Mouse (Mus musculus): Measurements from ENCODE around the gene Llcfc1.

Llcfc1 gene

GRCm38 (mm10) chr6:41704123-41704522 lies 19.9 kb downstream of the Llcfc1 start, which contains the start of gene Kel:
Kel (minus strand) TSS chr6:41704339.
- no peak for DNase-seq (ENCODE audit: low read depth, low spot score)

DNA sequence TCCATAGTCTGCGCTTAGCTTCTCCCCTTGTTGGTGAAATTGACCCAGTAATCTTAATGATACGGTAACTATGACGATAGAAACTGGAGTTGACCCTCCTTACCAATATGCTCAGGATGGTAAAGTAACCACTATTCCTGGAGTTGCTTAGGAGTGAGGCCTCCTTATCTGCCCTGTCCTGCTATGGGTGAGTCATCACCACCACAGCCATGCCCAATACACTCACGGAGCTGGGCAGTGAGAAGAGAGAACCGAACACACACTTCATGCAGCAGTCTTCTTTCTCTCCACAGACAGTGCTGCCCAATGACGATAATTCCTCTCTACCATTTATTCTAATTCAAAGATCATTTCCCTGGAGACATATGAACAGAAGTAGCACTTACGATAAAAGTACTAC lies 22.0 kb downstream of the Llcfc1 start:
- no peak for DNase-seq (ENCODE audit: low read depth, low spot score)

DNA sequence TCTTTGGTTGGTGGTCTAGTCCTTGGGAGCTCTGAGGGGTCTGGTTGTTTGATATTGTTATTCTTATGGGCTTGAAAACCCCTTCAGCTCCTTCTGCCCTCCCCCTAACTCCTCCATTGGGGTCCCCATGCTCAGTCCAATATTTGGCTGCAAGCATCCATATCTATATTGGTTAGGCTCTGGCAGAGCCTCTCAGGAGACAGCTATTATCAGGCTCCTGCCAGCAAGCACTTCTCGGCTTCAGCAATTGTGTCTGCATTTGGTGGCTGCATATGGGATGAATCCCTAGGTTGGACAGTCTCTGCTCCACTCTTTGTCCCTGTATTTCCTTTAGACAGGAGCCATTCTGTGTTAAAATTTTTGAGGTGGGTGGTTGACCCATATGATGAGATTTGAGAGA lies 26.1 kb downstream of the Llcfc1 start:
- DNase-seq (ENCODE audit: low read depth, low spot score): no peak

DNA sequence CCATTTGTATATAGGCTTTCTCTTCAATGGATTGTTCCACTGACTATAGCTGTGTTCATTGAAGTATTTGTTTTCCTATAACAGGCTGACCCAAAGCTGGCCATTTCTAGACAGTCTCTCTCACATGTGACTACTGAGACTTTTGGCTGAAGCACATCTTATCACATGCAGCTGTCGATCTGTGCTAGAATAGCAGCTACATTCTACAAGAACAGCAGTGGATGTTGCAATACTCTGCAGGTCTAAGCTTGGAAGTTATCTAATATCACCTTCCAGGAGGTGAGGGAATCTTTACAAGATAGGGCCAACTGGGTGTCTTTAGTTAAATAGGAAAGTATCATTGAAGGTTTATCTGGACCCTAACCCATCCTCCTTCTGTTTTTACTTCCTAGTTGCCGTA lies 37.2 kb downstream of the Llcfc1 start:
- DNase-seq (ENCODE audit: low read depth, low spot score): no peak

DNA sequence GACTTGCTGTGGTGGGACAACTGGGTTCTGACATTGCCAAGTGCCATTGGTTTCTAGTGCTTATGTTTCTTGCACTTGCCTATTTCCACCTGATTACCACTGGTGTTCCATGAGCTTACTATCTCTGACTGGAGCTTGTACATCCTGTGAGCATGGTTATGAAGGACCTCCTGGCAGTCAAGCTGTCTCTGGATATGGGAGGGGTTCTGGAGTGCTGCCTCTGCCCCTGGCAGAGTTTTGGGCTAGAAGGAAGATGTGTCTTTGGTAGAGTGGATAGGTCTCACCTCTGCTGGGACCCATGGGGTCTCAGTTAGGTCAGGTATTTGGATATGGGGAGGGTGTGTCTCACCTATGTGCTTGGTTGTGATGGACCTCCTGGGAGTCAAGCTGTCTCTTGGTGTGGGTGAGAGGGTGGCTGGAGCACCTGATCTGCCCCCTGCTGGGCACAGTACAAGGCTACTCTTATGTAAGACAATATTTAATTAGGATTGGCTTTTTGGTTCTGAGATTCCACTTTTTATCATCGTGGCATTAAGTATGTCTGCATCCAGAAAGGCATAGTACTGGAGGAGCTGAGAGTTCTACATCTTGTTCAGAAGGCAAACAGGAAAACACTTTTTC lies 43.9 kb downstream of the Llcfc1 start:
- no peak for DNase-seq (ENCODE audit: low read depth, low spot score)

- DNase-seq (ENCODE audit: low read depth, low spot score): no peak
Measured at GRCm38 (mm10) chr6:41734719-41735470, 50.7 kb downstream of the Llcfc1 start.

Measured in retina, postnatal 7 days (tissue).